Mouse (Mus musculus) cortical plate, adult 2 months (tissue): ENCODE measurements around the gene Sde2. TPM values are rescaled to one million over a fixed set of nuclear protein-coding genes. Genes with fewer than 3 reads are reported as not detected.

ENCODE experiments used
- H3K27ac ChIP-seq: fragments of 200-500 bp; 2 replicates; pipeline ENCODE4 v1.5.1; 2012; ENCODE audit warnings: low read length, control low read depth, inconsistent platforms; ENCODE audit not compliant: insufficient read depth
- H3K4me1 ChIP-seq: fragments of 200-500 bp; 2 replicates; pipeline ENCODE4 v1.6.1; 2011; ENCODE audit warnings: low read length; ENCODE audit not compliant: control insufficient read depth, insufficient read depth
- H3K4me3 ChIP-seq: fragments of 200-500 bp; 2 replicates; pipeline ENCODE4 v1.5.1; 2011; ENCODE audit warnings: mild to moderate bottlenecking, low read length, control low read depth; ENCODE audit not compliant: insufficient read depth
- CTCF ChIP-seq: fragments of 200-500 bp; IDR thresholded peaks from 2 replicates; pipeline ENCODE4 v1.5.1; 2011; ENCODE audit warnings: mild to moderate bottlenecking, control low read depth, low read length; ENCODE audit not compliant: insufficient read depth; ENCODE audit errors: extremely low read depth
- POLR2A ChIP-seq: fragments of 200-500 bp; IDR thresholded peaks from 2 replicates; pipeline ENCODE4 v1.6.1; 2011; ENCODE audit warnings: mild to moderate bottlenecking, low read length, control low read depth; ENCODE audit not compliant: insufficient read depth; ENCODE audit errors: extremely low read depth
- polyA plus RNA-seq: library from polyadenylated mRNA; depleted of rRNA; stranded (reverse); fragments of >200 nt; gene quantifications from 2 replicates; pipeline ENCODE4 v1.2.3, GENCODE M21; 2012

Sde2 gene
- polyA plus RNA-seq, 1 experiment, result 16.2 TPM

GRCm38 (mm10) chr1:180813885-180814740 is 36.8 kb upstream of the Sde2 start, which contains the start of gene H3f3a:
TSS of gene H3f3a (minus strand) at chr1:180813943.
- Histone ChIP-seq H3K27ac (peak within 1 kb of the TSS; percentile 98), H3K4me1 (peaks cover 4% of the 10 kb centered on the region), H3K4me3 (peak within 1 kb of the TSS; percentile 96)
- TF ChIP-seq POLR2A (no peak), CTCF (no peak)

GRCm38 (mm10) chr1:180815371-180816024 is 35.4 kb upstream of the Sde2 start:
- H3K4me3 ChIP-seq, result no peak overlapping the region
- no peak for TF ChIP-seq POLR2A
- TF ChIP-seq CTCF, result no peak
- H3K27ac ChIP-seq, result no peak overlapping the region
- peaks cover 2% of the 10 kb centered on the region for H3K4me1 ChIP-seq

- Histone ChIP-seq H3K4me1 (0 out of 2 replicates have a peak, but pooled peaks cover 1% of the 10 kb centered on the region), H3K27ac (no peak overlapping the region), H3K4me3 (no peak overlapping the region)
- TF ChIP-seq CTCF (no peak), POLR2A (no peak)
These were observed 32.9 kb upstream of the Sde2 start for GRCm38 (mm10) chr1:180818000-180818399.

- Histone ChIP-seq H3K4me3 (no peak overlapping the region), H3K27ac (no peak overlapping the region), H3K4me1 (no peaks in the 10 kb centered on the region)
- no peak for TF ChIP-seq POLR2A
- TF ChIP-seq CTCF, result no peak
These were observed 29.8 kb upstream of the Sde2 start for GRCm38 (mm10) chr1:180821101-180821500.

GRCm38 (mm10) chr1:180822276-180822675 is 28.7 kb upstream of the Sde2 start:
- Histone ChIP-seq H3K27ac (no peak overlapping the region), H3K4me3 (no peak overlapping the region), H3K4me1 (no peaks in the 10 kb centered on the region)
- TF ChIP-seq POLR2A (no peak), CTCF (no peak)

GRCm38 (mm10) chr1:180823716-180824115 is 27.2 kb upstream of the Sde2 start:
- Histone ChIP-seq H3K27ac (no peak overlapping the region), H3K4me1 (no peaks in the 10 kb centered on the region), H3K4me3 (no peak overlapping the region)
- TF ChIP-seq POLR2A, result no peak
- TF ChIP-seq CTCF, result no peak

GRCm38 (mm10) chr1:180824721-180825120 is 26.2 kb upstream of the Sde2 start:
- no peak for TF ChIP-seq CTCF

GRCm38 (mm10) chr1:180826634-180827033 is 24.3 kb upstream of the Sde2 start:
- TF ChIP-seq POLR2A (no peak), CTCF (no peak)
- no peaks in the 10 kb centered on the region for H3K4me1 ChIP-seq
- H3K27ac ChIP-seq, result no peak overlapping the region
- no peak overlapping the region for H3K4me3 ChIP-seq

More at GRCm38 (mm10) chr1:180824721-180825120, 26.2 kb upstream of the Sde2 start:
- Histone ChIP-seq H3K4me1 (no peaks in the 10 kb centered on the region), H3K4me3 (no peak overlapping the region), H3K27ac (no peak overlapping the region)

GRCm38 (mm10) chr1:180829775-180830174 is 21.2 kb upstream of the Sde2 start:
- Histone ChIP-seq H3K4me3 (no peak overlapping the region), H3K27ac (no peak overlapping the region), H3K4me1 (no peaks in the 10 kb centered on the region)
- TF ChIP-seq POLR2A (no peak), CTCF (no peak)

GRCm38 (mm10) chr1:180830175-180830574 is 20.8 kb upstream of the Sde2 start:
- Histone ChIP-seq H3K4me3 (no peak overlapping the region), H3K27ac (no peak overlapping the region), H3K4me1 (no peaks in the 10 kb centered on the region)
- no peak for TF ChIP-seq CTCF
- no peak for TF ChIP-seq POLR2A
